Mouse (Mus musculus): ENCODE results near the gene Lrp8.

DNA sequence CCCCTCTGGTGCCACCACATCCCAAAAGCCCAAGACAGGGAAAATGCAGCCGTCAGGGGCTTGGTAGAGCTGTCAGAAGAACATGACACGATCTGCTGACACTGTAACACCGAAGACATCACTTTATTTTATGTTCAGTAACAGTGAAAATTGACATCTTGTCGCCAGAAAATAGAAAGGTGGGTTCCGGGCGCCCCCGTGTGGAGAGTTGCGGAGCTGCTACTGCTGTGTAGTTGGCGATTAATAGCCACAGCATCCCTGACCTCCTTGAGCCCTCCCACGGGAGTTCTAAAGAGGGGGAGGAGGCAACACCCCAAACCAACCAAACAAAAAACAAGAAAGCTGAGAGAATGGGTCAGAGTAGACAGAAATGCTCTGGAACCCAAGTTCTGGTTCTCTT lies 42.9 kb downstream of the Lrp8 start:
- TF ChIP-seq CTCF (IDR thresholded peaks at IDR 0.05; ENCODE audit: insufficient read depth, low read depth, low read length): peak; percentile 79
- TF ChIP-seq POLR2A (IDR thresholded peaks at IDR 0.05; ENCODE audit: insufficient read depth, low read depth, low read length): no peak

All from olfactory bulb, adult 2 months (tissue).